ENCODE assay signal across 8 mouse cellular contexts in the genomic region with DNA sequence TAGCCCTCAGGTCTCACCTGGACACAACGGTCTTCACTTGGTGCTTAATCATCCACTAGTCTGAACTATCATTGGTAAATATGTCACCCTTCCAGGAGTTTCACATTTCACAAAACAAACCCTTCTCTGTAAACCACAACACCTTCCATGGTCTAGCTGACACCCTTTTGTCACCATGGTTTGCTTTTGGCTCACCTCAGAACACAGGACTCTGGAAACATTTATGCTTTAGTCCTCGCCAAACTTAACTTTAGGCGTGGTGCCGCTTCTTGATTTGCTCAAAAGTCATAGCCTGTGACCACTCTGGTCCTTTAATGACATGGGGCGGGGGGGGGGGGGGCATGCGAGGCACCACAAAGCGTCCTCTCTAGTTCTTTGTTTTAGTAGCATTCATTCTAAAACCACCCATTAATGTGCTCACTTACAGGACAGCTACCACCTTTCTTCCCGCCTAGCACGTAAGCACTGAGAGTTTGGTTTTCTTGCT. TPM values are rescaled to one million over a fixed set of nuclear protein-coding genes. Genes with fewer than 3 reads are reported as not detected.
DNase-seq lines count a peak whose midpoint lies in the region; ATAC-seq and TF ChIP-seq lines count a peak whose summit lies in the region.

No protein-coding gene starts in this region.

- ATAC-seq in liver, embryonic 13.5 days (ENCODE audit: low read depth), result no peak

- H3K4me2 ChIP-seq in liver, embryonic 13.5 days, result peak overlapping the region; percentile 88

- H3K27ac ChIP-seq in thymus, adult 2 months (ENCODE audit: control insufficient read depth, insufficient read depth, low read length), result peak overlapping the region; percentile 95
- H3K27ac ChIP-seq in liver, embryonic 13.5 days, result peak overlapping the region; percentile 97

- whole genome bisulfite sequencing in thymus, adult 2 months, result 13% methylated on average over 9 of the region's 9 CpGs
- WGBS in liver, embryonic 13.5 days (ENCODE audit: insufficient replicate concordance), result 36% methylated on average over 9 of the region's 9 CpGs

- peak; percentile 41 for DNase-seq in cerebellum, adult 11-12 months
- no peak for DNase-seq in cerebellum, postnatal 36 days
- no peak for DNase-seq in thymus, adult 2 months
- DNase-seq in thymus, postnatal 14 days, result no peak
- no peak for DNase-seq in liver, embryonic 13.5 days
- DNase-seq in frontal cortex, postnatal 25 days (ENCODE audit: low spot score in 2 of 2), result no peak
- no peak for DNase-seq in right cerebral cortex, adult 2 months (ENCODE audit: low spot score in 2 of 2)
- no peak for DNase-seq in spleen, postnatal 36 days (ENCODE audit: low spot score in 2 of 2)

- H3K36me3 ChIP-seq in thymus, adult 2 months (ENCODE audit: control insufficient read depth, insufficient read depth, low read length), result no peaks in the 10 kb centered on the region
- peaks cover 5% of the 10 kb centered on the region; the same call in 1 of the 2 replicates for H3K36me3 ChIP-seq in liver, embryonic 13.5 days

- no peaks in the 10 kb centered on the region for H3K9me3 ChIP-seq in liver, embryonic 13.5 days (replicated peaks)

- H3K4me1 ChIP-seq in thymus, adult 2 months (replicated peaks; ENCODE audit: control insufficient read depth, insufficient read depth, low read length), result peaks cover 37% of the 10 kb centered on the region
- peaks cover 45% of the 10 kb centered on the region for H3K4me1 ChIP-seq in liver, embryonic 13.5 days (replicated peaks)

- TF ChIP-seq POLR2A in thymus, adult 2 months (IDR thresholded peaks at IDR 0.05; ENCODE audit: control insufficient read depth, extremely low read depth, insufficient read depth, low read length, poor library complexity), result no peak

- TF ChIP-seq CTCF in thymus, adult 2 months (IDR thresholded peaks at IDR 0.05; ENCODE audit: borderline replicate concordance, control insufficient read depth, extremely low read depth, insufficient read depth, low read length, poor library complexity), result no peak

- H3K9ac ChIP-seq in liver, embryonic 13.5 days, result peak overlapping the region; percentile 60

- no peaks in the 10 kb centered on the region for H3K27me3 ChIP-seq in thymus, adult 2 months (ENCODE audit: control insufficient read depth, insufficient read depth, low read length)
- H3K27me3 ChIP-seq in liver, embryonic 13.5 days, result no peaks in the 10 kb centered on the region

- H3K4me3 ChIP-seq in thymus, adult 2 months (ENCODE audit: control insufficient read depth, insufficient read depth, low read length), result no peak overlapping the region
- H3K4me3 ChIP-seq in liver, embryonic 13.5 days (replicated peaks), result peak overlapping the region; percentile 84

RNA-seq across cellular contexts. Expression of gene Grk6, which starts 1.0 kb away (rescaled TPM):
- 228 and 238 TPM in 2 replicates for polyA plus RNA-seq in thymus, adult 2 months (2012; rRNA removed)
- 23.7 and 25.2 TPM in 2 replicates for polyA plus RNA-seq in liver, embryonic 13.5 days (2015; fragmentation: Nextera tagmentation; extraction: Ambion mirVana)

RNA-seq across cellular contexts. Expression of gene F12, which starts 17.2 kb away (rescaled TPM):
- polyA plus RNA-seq in thymus, adult 2 months (2012; rRNA removed), result 0.39 and 1.6 TPM in 2 replicates
- 56.5 and 59.8 TPM in 2 replicates for polyA plus RNA-seq in liver, embryonic 13.5 days (2015; fragmentation: Nextera tagmentation; extraction: Ambion mirVana)

RNA-seq across cellular contexts. Expression of gene Prr7, which starts 20.2 kb away (rescaled TPM):
- polyA plus RNA-seq in thymus, adult 2 months (2012; rRNA removed), result 33.8 and 52.2 TPM in 2 replicates
- not detected in 2 replicates for polyA plus RNA-seq in liver, embryonic 13.5 days (2015; fragmentation: Nextera tagmentation; extraction: Ambion mirVana)

RNA-seq across cellular contexts. Expression of gene Pfn3, which starts 28.8 kb away (rescaled TPM):
- not detected in 2 replicates for polyA plus RNA-seq in thymus, adult 2 months (2012; rRNA removed)
- polyA plus RNA-seq in liver, embryonic 13.5 days (2015; fragmentation: Nextera tagmentation; extraction: Ambion mirVana), result not detected in 2 replicates

RNA-seq across cellular contexts. Expression of gene Dbn1, which starts 44.1 kb away (rescaled TPM):
- polyA plus RNA-seq in thymus, adult 2 months (2012; rRNA removed), result 7.8 and 9.8 TPM in 2 replicates
- polyA plus RNA-seq in liver, embryonic 13.5 days (2015; fragmentation: Nextera tagmentation; extraction: Ambion mirVana), result 11.5 and 12.3 TPM in 2 replicates

Comparison
In these comparisons a context has a peak if more than half of its experiments do, and no peak if none do; other contexts are left out.
1. RNA of gene F12, which starts 17.2 kb away (polyA plus RNA-seq): 56.5 to 59.8 TPM in liver, embryonic 13.5 days; 0.39 to 1.6 TPM in thymus, adult 2 months; every median in the first group is over 10 times any median in the second.
2. RNA of gene Prr7, which starts 20.2 kb away (polyA plus RNA-seq): 33.8 to 52.2 TPM in thymus, adult 2 months; not detected in liver, embryonic 13.5 days; every median in the first group is over 10 times any median in the second.